Mouse (Mus musculus) 416B (cell line): ENCODE measurements at regions not wholly inside any gene's neighbourhood (a gene's known extent, or its start where the extent isn't known, plus 50 kb on each side); places are given as distances from the start of the nearest gene placed in this dataset.
A peak's percentile ranks its signal among the peaks of the same experiment; 100 is the strongest.

Experiments used
- DNase-seq: peaks from one replicate; pipeline ENCODE4 v3.0.0; 2011; ENCODE audit warnings: low read depth

DNA sequence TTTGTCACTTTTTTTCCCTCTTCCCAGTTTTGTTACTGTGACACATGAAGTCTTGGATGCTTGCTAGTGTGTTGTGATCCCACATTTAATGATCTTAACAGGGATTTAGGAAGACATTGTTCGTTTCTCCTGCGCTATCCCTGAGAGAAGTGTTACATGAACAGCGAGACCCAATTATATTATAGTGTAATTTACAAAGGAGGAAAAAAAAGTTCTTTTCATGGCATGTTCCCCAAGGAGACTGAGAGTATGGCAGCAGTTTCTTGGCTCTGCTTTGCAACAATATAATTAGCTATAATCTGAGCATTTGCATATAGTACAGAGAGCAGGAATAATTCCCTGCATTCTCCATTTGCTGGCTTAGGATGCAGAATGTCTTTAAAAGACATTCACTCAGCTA, 168.6 kb downstream of the Insc start:
- no peak for DNase-seq

DNA sequence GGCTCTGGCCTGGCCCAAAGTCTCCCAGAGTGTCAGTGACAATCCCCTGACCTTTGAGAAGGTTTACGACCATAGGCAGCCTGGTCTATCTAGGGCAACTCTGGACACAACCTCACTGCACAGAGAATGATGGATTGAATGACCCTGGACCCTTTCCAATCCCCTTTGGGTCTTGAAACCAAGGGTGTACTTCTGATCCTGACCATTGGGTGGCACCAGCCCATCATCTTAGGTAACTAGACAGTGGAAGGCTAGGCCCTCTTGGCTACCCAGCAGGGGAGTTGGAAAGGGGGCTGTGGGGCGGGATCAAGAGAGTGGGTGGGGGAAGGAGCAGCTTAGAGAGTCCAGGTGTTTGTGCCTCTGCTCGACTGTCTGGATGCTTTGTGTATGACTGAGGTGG, 178.7 kb downstream of the Insc start:
- DNase-seq: peak; percentile 33

DNA sequence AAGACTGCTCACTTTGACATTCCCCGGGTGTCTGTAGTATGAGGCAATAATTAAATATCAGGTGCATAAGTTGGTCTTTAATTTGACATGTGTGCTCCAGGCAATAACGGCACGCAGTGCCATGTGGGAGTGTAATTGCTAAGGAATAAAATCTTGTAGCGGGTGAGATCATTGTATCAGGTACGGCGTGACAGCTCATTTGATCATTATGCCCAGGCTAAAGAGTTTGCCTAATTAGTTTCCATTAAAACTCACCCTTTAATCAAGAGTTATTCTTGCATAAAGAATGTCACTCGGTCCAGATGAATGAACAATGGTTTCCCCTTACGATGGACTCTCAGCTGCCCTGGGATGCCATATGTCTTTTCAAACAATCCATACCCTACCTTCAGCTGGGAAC, 190.4 kb downstream of the Insc start:
- DNase-seq: no peak

DNA sequence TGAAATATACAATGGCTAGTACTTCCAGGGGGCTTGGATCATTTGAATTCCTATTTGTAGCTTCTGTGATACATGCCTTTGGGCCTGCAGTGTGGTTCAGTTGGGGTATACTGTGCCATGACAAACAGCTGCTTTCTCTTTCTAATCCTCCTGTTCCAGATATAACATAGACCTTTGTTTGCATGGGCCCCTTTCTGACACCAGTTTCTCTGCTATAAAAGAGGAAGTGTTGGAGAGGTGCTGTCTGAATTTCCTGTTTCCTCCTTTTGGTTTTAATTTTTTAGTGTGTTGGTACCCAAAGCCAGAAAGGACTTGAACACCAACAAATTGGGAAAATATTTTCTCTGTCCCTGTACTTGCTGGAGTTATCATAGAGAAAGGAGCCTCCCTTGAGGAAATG, 207.3 kb downstream of the Insc start:
- DNase-seq: no peak

DNA sequence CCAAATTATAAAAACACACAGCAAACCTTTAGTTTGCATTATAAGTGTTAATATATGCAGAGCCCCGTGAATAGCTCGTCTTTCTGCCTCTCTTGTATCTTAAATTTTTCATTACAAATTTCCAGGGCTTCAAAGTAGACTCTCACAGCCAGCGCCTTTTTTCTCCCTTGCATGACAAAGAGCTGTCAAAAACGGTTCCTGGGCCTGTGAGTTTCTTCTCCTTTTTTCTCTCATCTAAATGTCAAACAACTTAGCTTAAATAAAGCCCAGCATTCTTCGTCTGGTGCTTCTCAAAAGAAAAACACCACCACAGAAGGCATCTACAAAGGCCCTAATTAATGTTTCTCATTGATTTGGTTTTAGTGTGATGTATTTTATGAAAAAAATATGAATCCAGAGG, 219.7 kb downstream of the Insc start:
- no peak for DNase-seq

DNA sequence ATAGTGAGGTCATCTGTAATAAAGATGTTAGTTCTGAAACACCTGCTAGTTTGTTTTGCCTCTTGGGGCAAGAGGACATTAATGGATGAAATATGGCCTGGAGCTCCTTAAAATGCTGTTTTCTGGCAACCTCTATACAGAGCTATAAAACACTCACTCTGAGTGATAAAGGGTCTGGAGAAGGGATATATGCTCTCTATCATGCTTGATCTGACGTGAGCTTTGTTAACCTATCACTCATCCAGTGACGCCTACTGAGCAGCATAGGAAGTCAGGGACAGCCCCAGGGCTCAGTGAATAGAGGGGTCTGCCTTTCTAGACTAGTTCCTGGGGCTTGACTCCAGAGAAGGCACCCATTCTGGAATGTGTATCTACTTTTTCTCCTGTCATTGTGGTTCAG, 222.4 kb downstream of the Insc start:
- DNase-seq: no peak

DNA sequence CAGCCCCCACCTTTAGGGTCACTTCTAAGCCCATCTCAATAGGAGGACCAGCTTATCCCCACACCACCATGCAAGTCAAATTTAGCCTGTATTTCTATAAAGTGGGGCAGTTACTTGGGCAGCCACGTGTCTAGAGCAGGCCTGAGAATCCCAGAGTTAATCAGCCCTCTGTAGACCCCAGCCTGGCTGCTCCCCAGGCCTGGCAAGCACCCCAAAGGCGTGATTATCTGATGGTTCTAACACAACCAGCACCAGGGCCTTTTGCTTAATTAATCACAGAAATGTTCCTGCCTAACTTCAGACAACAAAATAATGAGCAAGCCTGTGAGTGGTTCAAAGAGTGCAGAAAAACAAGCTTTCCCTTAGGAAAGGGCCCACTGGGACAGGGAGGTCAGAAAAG, 243.0 kb downstream of the Insc start:
- no peak for DNase-seq

DNA sequence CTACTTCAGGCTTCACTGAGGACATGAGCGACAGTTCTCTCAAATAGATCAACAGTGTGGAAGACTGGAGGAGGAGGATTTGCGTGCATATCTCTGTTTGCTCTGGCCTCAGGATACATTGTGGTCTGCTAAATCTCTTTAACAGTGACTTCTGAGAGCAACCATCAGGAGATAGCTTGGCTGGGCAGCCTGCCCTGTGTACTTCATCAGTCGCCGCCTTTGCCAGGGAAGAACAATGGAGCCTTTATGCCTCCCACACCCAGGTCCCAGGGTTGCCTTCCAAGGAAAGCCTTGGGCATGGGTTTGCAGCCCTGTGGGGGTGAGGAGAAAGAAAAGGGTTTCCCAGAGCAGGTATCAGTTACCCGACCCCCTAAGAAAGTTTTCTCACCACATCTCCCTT, 247.8 kb downstream of the Insc start:
- DNase-seq: no peak

DNA sequence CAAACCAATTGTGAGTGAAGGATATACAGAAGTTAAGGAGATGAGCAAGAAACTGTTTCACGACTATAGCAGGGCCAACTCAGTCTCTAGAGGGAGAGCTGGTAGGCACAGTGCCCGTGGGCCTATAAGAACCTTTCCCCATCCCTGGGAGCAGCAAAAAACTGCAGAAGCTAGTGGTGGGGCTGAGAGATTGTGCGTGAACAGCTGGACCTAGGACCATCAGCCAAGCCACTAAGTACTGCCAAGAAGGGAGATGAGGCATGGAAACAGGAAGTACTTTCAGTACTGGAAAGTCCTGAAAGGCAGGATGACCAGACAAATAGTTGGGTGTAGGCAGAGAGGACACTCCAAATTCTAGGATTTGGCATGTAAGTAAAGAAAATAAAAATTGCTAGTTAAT, 248.9 kb downstream of the Insc start:
- no peak for DNase-seq

DNA sequence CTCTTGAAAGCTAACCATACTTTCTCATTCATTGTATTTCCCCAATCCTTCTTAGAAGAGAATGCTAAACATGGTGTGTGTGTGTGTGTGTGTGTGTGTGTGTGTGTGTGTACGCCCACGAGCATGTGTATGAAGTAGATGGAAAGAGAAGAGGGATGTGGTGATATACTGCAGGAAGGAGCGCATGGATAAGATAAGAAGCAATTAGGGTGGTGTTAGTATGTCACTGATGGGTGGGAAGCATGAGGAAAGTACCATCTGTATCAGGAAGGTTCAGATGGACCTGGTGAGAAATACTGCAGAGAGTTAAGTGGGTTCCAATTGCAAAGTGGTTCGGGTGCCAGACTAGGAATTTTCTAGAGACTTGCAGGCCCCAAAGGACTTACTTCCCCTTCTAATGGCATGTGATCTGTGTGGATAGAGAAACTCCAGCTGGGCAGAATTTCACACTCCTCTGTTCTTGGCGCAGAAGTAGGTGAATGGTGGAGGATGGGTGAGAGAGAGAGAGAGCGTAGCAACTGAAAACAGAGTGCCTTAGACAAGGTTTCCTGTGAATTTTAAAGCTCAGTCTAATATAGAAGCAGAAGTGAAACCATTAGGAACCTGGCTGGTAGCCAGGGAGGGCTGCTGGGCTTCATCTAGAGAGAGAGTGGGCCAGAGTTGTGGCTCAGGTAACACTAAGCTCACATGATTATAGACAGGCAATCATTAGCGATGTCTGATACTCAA, 257.5 kb downstream of the Insc start:
- no peak for DNase-seq

DNA sequence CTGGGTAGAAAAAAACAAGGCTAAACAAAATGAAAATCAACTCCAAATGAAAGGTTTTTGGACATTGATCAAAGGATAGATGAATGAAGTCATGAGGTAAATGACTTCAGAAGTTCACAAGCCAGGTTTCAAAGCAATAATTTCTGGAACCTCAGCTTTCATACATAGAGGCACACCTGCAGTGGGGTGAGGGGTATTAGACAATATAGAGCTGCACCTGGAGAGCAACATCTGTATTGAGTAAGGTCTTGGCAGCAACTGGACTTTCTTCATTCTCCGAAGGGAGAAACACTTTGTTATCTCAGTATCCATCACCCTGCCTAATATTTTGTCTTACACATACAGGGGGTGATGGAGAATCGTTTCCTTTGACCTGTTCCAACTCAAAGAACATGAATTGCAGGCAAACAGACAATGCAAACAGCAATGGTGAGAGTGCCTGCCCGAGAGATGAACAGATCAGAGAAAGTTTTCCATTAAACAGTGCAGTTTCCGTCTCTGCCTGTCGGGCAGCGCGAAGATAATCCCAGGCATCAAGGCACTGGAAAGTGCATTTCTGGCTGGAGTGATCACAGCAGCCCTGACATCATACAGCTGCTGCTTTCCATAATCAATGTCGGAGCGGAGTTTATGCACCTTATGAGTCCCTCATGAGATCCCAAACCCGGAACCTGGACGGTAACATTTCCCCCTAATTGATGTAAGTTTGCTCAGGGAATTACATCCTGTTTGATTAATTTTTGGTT, 270.9 kb downstream of the Insc start:
- no peak for DNase-seq

DNA sequence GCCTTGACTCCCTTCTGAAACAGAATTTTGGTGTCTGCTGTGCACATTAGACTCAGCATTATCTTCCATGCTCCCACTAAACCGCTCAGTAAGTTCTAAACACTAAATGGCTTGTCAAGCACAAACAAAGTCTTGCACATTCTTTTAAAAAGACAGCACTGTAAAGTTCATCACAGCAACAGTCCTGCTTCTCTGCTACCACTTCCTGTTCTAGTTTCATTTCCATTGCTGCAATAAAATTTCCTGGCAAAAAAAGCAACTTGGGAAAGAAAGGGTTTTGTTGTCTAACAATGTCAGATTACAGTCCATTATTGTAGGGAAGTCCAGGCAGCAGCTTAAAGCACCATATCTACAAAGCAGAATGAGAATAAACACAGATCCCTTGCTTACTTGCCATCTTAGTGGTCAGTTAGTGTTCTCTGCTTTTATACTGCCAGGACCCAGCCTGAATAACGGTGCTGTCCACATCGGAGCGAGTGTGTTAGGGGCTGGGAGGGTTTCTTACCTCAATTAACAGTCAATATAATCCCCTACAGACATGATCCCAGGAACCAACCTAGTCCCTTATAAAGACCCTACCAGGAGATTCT, 276.0 kb downstream of the Insc start:
- no peak for DNase-seq

DNA sequence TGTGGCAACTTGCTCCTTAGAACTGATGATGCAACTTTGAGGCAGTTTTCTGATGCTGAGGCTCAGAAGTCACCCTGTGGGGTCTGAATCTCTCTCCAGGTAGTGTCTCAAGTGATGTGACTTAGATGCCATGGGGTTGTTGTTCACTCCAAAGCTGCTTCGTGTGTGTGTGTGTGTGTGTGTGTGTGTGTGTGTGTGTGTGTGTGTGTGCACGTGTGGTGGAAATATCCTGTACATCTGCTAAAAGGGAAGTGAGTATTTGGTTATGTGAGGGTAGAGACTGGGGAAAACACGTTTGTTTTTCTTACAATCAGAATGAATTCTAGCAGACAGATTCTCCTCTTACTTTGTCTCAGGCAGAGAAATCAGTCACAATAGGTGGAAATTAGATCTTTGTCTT, 276.5 kb downstream of the Insc start:
- DNase-seq: no peak

DNA sequence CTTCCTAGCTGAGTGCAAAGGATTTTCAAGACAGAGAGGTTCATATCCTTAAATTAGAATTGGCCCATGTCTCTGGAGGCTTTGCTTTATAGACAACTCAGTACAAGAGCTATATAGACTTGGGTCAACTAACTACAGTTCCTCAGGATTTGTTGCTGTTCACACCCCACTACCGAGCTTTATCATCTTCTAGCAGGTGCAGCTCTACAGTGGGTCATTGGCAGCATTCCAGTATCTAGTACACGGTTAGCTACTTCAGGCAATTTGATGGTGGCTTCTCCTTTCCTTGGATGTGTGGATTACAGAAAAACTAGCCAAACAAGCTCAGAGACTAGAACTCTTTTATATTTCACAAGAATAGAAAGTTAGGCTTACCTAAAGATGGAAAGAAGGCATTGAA, 282.3 kb downstream of the Insc start:
- no peak for DNase-seq

DNA sequence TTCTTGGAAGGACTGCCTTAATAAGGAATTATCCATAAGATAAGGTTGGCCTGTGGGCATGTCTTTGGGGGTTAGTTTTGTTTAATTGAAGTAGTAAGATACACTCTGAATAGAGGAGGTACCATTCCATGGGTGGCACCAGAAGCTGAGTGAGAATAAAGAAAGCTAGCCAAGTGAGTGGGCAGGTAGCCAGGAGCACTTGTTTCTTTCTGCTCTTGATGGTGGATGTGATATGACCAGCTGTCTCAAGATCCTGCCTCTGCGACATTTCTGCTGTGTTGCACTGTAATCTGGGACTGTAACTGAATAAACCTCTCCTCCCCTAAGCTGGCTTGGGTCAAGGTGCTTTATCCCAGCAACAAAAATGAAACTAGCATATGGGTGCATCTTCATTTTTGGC, 284.2 kb downstream of the Insc start:
- DNase-seq: no peak

DNA sequence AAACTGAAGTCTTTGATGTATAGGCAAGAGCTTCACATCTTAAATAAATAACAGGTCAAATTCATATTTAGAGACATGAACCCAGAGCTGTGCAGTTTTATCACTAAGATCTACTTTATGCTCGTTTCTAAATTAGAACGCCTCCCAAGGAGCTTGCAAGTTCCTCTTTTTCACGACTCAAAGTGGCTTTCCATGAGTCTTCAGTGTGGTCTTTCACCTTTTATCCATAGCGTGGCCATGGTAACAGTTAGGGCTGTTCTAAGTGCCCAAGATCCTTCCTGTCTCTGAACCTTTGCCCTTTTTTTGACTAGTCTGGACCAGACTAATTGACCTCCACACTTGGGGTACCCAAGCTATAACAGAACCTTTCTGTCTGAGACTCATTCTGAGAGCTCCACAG, 290.5 kb downstream of the Insc start:
- peak; percentile 10 for DNase-seq

DNA sequence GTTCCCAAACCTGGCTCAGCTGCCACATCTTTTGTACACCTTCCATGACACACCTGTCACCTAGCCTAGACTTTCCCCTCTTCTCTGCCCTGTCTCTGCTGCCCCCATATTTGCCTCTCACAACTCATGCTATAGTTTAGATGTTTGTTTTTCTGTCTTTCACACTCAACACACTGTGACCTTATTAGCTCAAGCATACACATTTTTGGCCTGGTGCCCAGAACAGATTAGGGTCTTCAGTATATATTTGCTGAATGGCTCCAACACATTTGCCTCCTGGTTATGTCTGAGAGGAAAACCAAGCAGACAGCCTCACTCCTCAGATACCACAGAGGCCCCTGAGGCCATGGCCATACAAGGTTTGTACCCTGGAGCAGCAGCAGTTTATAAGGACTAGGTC, 312.0 kb downstream of the Insc start:
- no peak for DNase-seq

DNA sequence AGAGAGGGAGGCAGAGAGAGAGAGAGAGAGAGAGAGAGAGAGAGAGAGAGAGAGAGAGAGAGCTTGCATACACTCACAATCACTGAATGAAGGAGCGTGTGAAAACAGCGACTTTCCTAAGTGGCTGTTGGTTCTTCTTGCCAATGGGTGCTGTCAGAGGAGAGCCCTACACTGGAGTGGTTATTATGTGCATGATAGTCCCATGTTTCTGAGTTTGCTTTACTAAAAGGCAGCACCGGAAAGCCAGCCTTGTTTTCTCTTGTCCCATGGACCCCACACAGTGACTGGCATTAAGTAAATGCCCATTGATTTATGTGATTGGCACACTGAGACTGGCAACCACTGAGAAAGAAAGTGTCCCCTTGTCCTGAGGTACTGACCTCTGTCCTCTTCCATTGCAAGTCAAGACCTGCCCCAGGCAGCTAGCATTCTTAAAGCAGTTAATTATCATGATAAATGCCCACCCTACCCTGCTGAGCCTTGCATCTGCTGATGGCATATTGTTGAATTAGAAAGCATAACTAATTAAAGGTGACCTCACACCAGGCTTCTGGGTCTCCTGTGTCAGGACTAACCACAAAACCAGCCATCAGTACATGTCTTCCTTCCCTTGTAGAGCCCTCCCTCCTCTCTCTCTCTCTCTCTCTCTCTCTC, 313.6 kb downstream of the Insc start:
- no peak for DNase-seq

DNA sequence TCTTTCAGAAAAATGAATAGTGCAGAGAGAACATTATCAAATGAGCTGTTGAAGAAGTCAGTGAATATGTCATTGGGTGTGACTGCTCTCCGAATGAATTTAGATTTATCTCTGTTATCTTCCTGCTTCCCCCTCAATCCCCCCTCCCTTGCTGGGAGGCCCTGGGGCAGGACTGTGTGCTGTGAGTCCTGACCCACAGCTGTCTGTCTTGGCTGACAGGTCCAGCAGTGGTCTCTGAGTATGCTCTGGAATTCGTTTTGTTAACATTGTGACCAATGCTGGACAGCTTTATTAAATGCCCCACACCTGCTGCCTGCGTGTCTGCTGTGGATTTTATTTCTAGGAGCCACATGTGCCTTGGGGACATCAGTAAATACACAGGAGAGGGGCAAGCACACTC, 314.2 kb downstream of the Insc start:
- no peak for DNase-seq

DNA sequence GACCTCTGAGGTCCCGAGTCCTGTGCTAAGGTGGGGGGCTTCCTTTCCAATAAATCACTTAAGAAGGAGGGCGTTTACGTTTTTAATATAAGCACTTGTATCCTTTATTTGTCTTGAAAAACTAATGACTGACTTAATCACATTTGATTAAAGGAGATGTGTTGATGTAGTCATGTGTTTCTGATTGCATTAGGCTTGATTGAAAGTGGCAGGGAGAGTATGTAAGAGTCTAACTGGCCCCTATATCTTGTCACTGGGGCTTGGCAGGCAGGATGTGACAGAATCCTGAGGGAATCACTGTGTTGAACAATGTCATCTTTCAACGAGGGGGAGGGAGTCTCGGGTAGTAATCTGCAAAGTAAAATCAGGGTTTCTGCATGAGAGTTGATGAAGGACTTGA, 316.7 kb downstream of the Insc start:
- no peak for DNase-seq

DNA sequence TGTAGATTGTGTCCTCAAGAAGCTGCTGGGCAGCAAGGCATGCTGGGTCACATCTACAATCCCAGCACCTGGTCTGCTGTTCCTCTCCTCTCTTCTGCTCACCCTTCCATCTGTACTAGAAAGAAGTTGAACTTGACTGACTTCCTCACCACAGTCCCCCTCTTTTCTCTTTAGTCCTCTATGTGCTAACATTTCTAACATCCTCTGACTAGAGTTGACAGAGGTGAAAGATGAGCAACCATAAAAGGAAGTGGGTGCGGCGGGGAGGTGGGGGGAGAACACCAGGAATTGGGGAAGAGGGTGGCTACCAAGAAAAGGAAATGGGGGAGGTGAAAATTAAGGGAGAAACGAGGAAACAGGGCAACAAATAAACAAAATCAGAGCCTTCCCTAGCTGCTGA, 319.3 kb downstream of the Insc start:
- DNase-seq: no peak

DNA sequence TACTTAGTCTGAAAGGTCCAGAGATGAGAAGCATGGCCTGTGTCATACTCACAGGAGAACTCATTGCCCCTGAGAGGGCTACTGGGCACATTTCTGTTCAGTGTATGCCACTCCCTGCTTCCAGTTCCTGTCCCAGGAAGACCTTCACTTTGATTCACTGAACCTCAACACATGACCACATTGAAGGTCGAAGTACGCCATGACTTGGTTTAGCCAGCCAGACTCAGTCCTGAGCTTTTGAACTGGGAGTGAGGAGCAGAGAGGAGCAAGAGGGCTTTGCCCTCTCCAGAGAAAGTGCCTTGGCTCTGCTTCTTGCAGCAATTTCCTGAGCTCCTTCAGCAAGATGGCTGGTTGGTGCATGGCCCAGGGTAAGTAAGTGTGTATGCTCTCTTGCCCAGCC, 324.1 kb downstream of the Insc start:
- no peak for DNase-seq

DNA sequence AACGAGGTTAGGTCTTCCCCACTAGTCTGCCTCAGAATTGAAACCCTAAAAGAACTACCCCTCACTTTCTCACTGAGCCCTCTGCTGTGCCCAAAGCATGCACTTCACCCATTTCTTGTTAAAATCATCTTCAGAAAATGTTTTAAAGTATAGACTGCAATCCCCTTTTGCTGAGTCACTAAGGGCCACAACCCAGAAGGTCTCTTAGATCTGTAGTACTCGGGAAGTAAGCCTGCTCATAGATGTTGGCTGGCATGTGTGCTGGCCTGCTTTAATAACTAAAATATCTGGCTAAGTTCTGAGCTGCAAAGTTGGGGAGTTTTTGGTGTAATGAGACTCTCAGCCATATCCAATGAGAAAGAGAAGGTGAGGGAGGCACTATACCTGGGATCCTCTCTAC, 329.9 kb downstream of the Insc start:
- DNase-seq: no peak
